Mouse (Mus musculus) cerebellum, adult 2 months (tissue): ENCODE measurements at regions not wholly inside any gene's neighbourhood (a gene's known extent, or its start where the extent isn't known, plus 50 kb on each side); places are given as distances from the start of the nearest gene placed in this dataset.

Experiments
- CTCF ChIP-seq: fragments of 200-500 bp; IDR thresholded peaks from 2 replicates; pipeline ENCODE4 v1.5.1; 2011; ENCODE audit warnings: low read depth, mild to moderate bottlenecking, control low read depth, low read length, moderate library complexity, borderline replicate concordance; ENCODE audit not compliant: insufficient read depth
- POLR2A ChIP-seq: fragments of 200-500 bp; IDR thresholded peaks from 2 replicates; pipeline ENCODE4 v1.6.1; 2011; ENCODE audit warnings: low read length, control low read depth, borderline replicate concordance; ENCODE audit not compliant: insufficient read depth

- TF ChIP-seq CTCF (no peak), POLR2A (no peak)
These were observed 148.3 kb upstream of the Inhba start for GRCm38 (mm10) chr13:15863344-15863743.
